17 mouse cellular contexts compared by ENCODE assay signal in genomic region chr5:99223869-99224498, GRCm38 (mm10).
DNase-seq lines count a peak whose midpoint lies in the region; ATAC-seq and TF ChIP-seq lines count a peak whose summit lies in the region.
"Had no signal": no experiment of that assay in that cellular context is flagged by ENCODE, and none has a peak within 500 bp of the region (broad histone marks: within the 10 kb centered on the region; RNA-seq: fewer than 3 reads in every experiment).

No protein-coding gene starts in this region.

- intact Hi-C loops in heart, postnatal 36 days (cut with DNase I) = no loop called here

- no peak overlapping the region for H3K4me2 ChIP-seq in kidney, postnatal 0 days (ENCODE audit: low read length)
- H3K4me2 ChIP-seq: liver, embryonic 11.5 days; lung, embryonic 15.5 days had no signal

- peaks cover 17% of the 10 kb centered on the region for H3K36me3 ChIP-seq in kidney, postnatal 0 days (ENCODE audit: insufficient read depth, low read length)
- peaks cover 98% of the 10 kb centered on the region for H3K36me3 ChIP-seq in limb, embryonic 10.5 days
- H3K36me3 ChIP-seq in thymus, adult 2 months (ENCODE audit: control insufficient read depth, insufficient read depth, low read length) = no peaks in the 10 kb centered on the region

- 47% methylated on average over 15 of the region's 15 CpGs for WGBS in kidney, postnatal 0 days
- WGBS in limb, embryonic 10.5 days = 65% methylated on average over 15 of the region's 15 CpGs
- 90% methylated on average over 15 of the region's 15 CpGs for WGBS in thymus, adult 2 months

- no peaks in the 10 kb centered on the region for H3K9me3 ChIP-seq in kidney, postnatal 0 days (replicated peaks; ENCODE audit: low read length)
- H3K9me3 ChIP-seq in limb, embryonic 10.5 days (replicated peaks) = no peaks in the 10 kb centered on the region
- H3K9me3 ChIP-seq: lung, embryonic 15.5 days had no signal

- peak; percentile 31 for DNase-seq in adrenal gland, postnatal 25 days
- no peak for DNase-seq in adrenal gland, adult 8-10 months
- peak; percentile 21 for DNase-seq in kidney, postnatal 0 days (ENCODE audit: low spot score)
- DNase-seq in kidney, adult 18-20 months = no peak
- peak; percentile 74 for DNase-seq in NIH3T3 (ENCODE audit: low read depth)
- no peak for DNase-seq in limb, embryonic 10.5 days (ENCODE audit: low spot score)
- DNase-seq in heart, postnatal 36 days = no peak
- no peak for DNase-seq in thymus, adult 2 months
- DNase-seq: B cell, adult 2 months; cerebellum, adult 11-12 months; forebrain, postnatal 0 days; heart, postnatal 14 days; kidney, postnatal 10 days; spleen, adult 18-20 months; thymus, postnatal 36 days had no signal

- no peaks in the 10 kb centered on the region for H3K27me3 ChIP-seq in kidney, postnatal 0 days (ENCODE audit: insufficient read depth, low read length)
- H3K27me3 ChIP-seq in limb, embryonic 10.5 days (ENCODE audit: low read depth, poor library complexity, severe bottlenecking) = no peaks in the 10 kb centered on the region
- H3K27me3 ChIP-seq in thymus, adult 2 months (ENCODE audit: control insufficient read depth, insufficient read depth, low read length) = no peaks in the 10 kb centered on the region
- H3K27me3 ChIP-seq: lung, embryonic 15.5 days had no signal

- TF ChIP-seq POLR2A in thymus, adult 2 months (IDR thresholded peaks at IDR 0.05; ENCODE audit: control insufficient read depth, extremely low read depth, insufficient read depth, low read length, poor library complexity) = no peak

- ATAC-seq in kidney, postnatal 0 days (replicated peaks; ENCODE audit: low FRiP score, low read depth) = no peak
- ATAC-seq: forebrain, postnatal 0 days had no signal

- no peak for TF ChIP-seq CTCF in kidney, postnatal 0 days (IDR thresholded peaks at IDR 0.05; ENCODE audit: low read depth)
- no peak for TF ChIP-seq CTCF in thymus, adult 2 months (IDR thresholded peaks at IDR 0.05; ENCODE audit: borderline replicate concordance, control insufficient read depth, extremely low read depth, insufficient read depth, low read length, poor library complexity)

- H3K4me1 ChIP-seq in kidney, postnatal 0 days (replicated peaks; ENCODE audit: insufficient read depth, low read length) = 0 out of 2 replicates have a peak, but pooled peaks cover 5% of the 10 kb centered on the region
- H3K4me1 ChIP-seq in limb, embryonic 10.5 days = peaks cover 15% of the 10 kb centered on the region
- no peaks in the 10 kb centered on the region for H3K4me1 ChIP-seq in thymus, adult 2 months (replicated peaks; ENCODE audit: control insufficient read depth, insufficient read depth, low read length)
- H3K4me1 ChIP-seq: lung, embryonic 15.5 days had no signal

- no peak overlapping the region for H3K4me3 ChIP-seq in kidney, postnatal 0 days (replicated peaks; ENCODE audit: low read depth, low read length)
- H3K4me3 ChIP-seq in limb, embryonic 10.5 days = no peak overlapping the region
- no peak overlapping the region for H3K4me3 ChIP-seq in thymus, adult 2 months (ENCODE audit: control insufficient read depth, insufficient read depth, low read length)
- H3K4me3 ChIP-seq: lung, embryonic 15.5 days had no signal

- no peak overlapping the region for H3K9ac ChIP-seq in kidney, postnatal 0 days (ENCODE audit: low read depth, low read length)
- H3K9ac ChIP-seq: forebrain, postnatal 0 days; lung, embryonic 15.5 days had no signal

- H3K27ac ChIP-seq in kidney, postnatal 0 days = 0 out of 2 replicates have a peak overlapping the region, but pooled peaks have one; percentile 44
- 0 out of 2 replicates have a peak overlapping the region, but pooled peaks have one; percentile 36 for H3K27ac ChIP-seq in limb, embryonic 10.5 days
- H3K27ac ChIP-seq in thymus, adult 2 months (ENCODE audit: control insufficient read depth, insufficient read depth, low read length) = no peak overlapping the region
- H3K27ac ChIP-seq: lung, embryonic 15.5 days had no signal

Comparison
In these comparisons a context has a peak if more than half of its experiments do, and no peak if none do; other contexts are left out.
1. DNase-seq: peak in adrenal gland, postnatal 25 days (single experiment), kidney, postnatal 0 days (single experiment) and NIH3T3 (single experiment); none in adrenal gland, adult 8-10 months (single experiment), kidney, adult 18-20 months (single experiment), limb, embryonic 10.5 days (single experiment), heart, postnatal 36 days (0 of 2) and thymus, adult 2 months (single experiment).